Mouse (Mus musculus) CH12.LX (cell line): ENCODE data around the gene Alad. TPM values are rescaled to one million over a fixed set of nuclear protein-coding genes. Genes with fewer than 3 reads are reported as not detected.

Source experiments
- DNase-seq: peaks from one replicate; pipeline ENCODE4 v3.0.0-alpha.2; 2013; ENCODE audit errors: extremely low read depth
- H3K27ac ChIP-seq: 2 replicates; pipeline ENCODE4 v1.5.1; 2012; ENCODE audit warnings: low read depth, mild to moderate bottlenecking, control low read depth, moderate library complexity; ENCODE audit not compliant: insufficient read depth
- H3K27me3 ChIP-seq: replicated peaks from 2 replicates; pipeline ENCODE3; 2012; ENCODE audit warnings: inconsistent platforms
- H3K36me3 ChIP-seq, 2 experiments: replicated peaks in 1 of 2; 2 replicates each; pipeline versions ENCODE3 to v1.6.1; 2012; ENCODE audit warnings: inconsistent platforms in 1 of 2, low read length in 1 of 2, mild to moderate bottlenecking in 1 of 2, mixed read lengths in 1 of 2, moderate library complexity in 1 of 2; ENCODE audit not compliant: control insufficient read depth in 1 of 2, insufficient read depth in 1 of 2
- H3K4me1 ChIP-seq, 2 experiments: 2 replicates each; pipeline ENCODE4 v1.6.1; 2012; ENCODE audit warnings: inconsistent platforms in 1 of 2, moderate library complexity in 1 of 2; ENCODE audit not compliant: insufficient read depth in 2 of 2, control insufficient read depth in 1 of 2
- H3K4me2 ChIP-seq: 2 replicates; pipeline ENCODE4 v1.6.1; 2012; ENCODE audit warnings: low read depth, mild to moderate bottlenecking, control low read depth; ENCODE audit not compliant: poor library complexity, insufficient read depth, severe bottlenecking
- H3K4me3 ChIP-seq, 3 experiments: fragments of 150-350 bp in 1 of 3; sonication (generic) in 1 of 3; replicated peaks in 1 of 3; 2 replicates each; pipeline versions ENCODE3 to v1.5.1; 2011 to 2012; ENCODE audit warnings: low read depth in 2 of 3, low read length in 2 of 3, mild to moderate bottlenecking in 2 of 3, moderate library complexity in 2 of 3, control low read depth in 1 of 3, improper control_type of control experiment in 1 of 3, inconsistent platforms in 1 of 3, mixed read lengths in 1 of 3; ENCODE audit not compliant: poor library complexity in 1 of 3
- H3K79me2 ChIP-seq: replicated peaks from 2 replicates; pipeline ENCODE4 v1.6.1; 2012; ENCODE audit warnings: mild to moderate bottlenecking, moderate library complexity; ENCODE audit not compliant: control insufficient read depth, poor library complexity, insufficient read depth, severe bottlenecking; ENCODE audit errors: extremely low read depth
- H3K9ac ChIP-seq: 2 replicates; pipeline ENCODE4 v1.6.1; 2012; ENCODE audit warnings: low read depth, mild to moderate bottlenecking, control low read depth, moderate library complexity; ENCODE audit not compliant: insufficient read depth
- H3K9me3 ChIP-seq: replicated peaks from 2 replicates; pipeline ENCODE3; 2012; ENCODE audit warnings: low read length, inconsistent platforms, mixed read lengths
- BHLHE40 ChIP-seq: IDR thresholded peaks from 2 replicates; pipeline ENCODE4 v1.6.1; 2011; ENCODE audit warnings: mild to moderate bottlenecking, low read depth, low read length, improper control_type of control experiment
- CHD1 ChIP-seq: IDR thresholded peaks from 2 replicates; pipeline ENCODE4 v1.6.1; 2012; ENCODE audit warnings: low read depth, low read length, improper control_type of control experiment, inconsistent platforms
- CHD2 ChIP-seq: IDR thresholded peaks from 2 replicates; pipeline ENCODE4 v1.6.1; 2011; ENCODE audit warnings: low read length, improper control_type of control experiment
- ETS1 ChIP-seq: conservative IDR thresholded peaks from 2 replicates; pipeline ENCODE4 v1.6.1; 2012; ENCODE audit warnings: low read depth, mild to moderate bottlenecking, inconsistent platforms, low read length, improper control_type of control experiment, moderate library complexity
- GABPA ChIP-seq: IDR thresholded peaks from 2 replicates; pipeline ENCODE4 v1.6.1; 2012; ENCODE audit warnings: low read depth, low read length, improper control_type of control experiment, inconsistent platforms; ENCODE audit not compliant: insufficient replicate concordance
- HCFC1 ChIP-seq: IDR thresholded peaks from 2 replicates; pipeline ENCODE4 v1.6.1; 2012; ENCODE audit warnings: low read depth, mild to moderate bottlenecking, inconsistent platforms, low read length, improper control_type of control experiment
- IRF4 ChIP-seq: IDR thresholded peaks from 2 replicates; pipeline ENCODE4 v1.6.1; 2014; ENCODE audit warnings: low read depth, mild to moderate bottlenecking, inconsistent platforms, low read length, improper control_type of control experiment
- JUND ChIP-seq: conservative IDR thresholded peaks from 2 replicates; pipeline ENCODE4 v1.6.1; 2011; ENCODE audit warnings: low read depth, low read length, improper control_type of control experiment
- KAT2A ChIP-seq: IDR thresholded peaks from 2 replicates; pipeline ENCODE4 v1.6.1; 2012; ENCODE audit warnings: low read length, improper control_type of control experiment, inconsistent platforms; ENCODE audit not compliant: insufficient replicate concordance
- MAFK ChIP-seq: IDR thresholded peaks from 2 replicates; pipeline ENCODE4 v1.6.1; 2011; ENCODE audit warnings: low read length, improper control_type of control experiment; ENCODE audit not compliant: insufficient replicate concordance
- MAX ChIP-seq: IDR thresholded peaks from 2 replicates; pipeline ENCODE4 v1.6.1; 2011; ENCODE audit warnings: low read length, improper control_type of control experiment
- MEF2A ChIP-seq: IDR thresholded peaks from 2 replicates; pipeline ENCODE4 v1.6.1; 2014; ENCODE audit warnings: low read depth, mild to moderate bottlenecking, inconsistent platforms, low read length, improper control_type of control experiment, borderline replicate concordance
- MXI1 ChIP-seq: IDR thresholded peaks from 2 replicates; pipeline ENCODE4 v1.6.1; 2011; ENCODE audit warnings: mild to moderate bottlenecking, low read depth, low read length, improper control_type of control experiment
- NRF1 ChIP-seq: IDR thresholded peaks from 2 replicates; pipeline ENCODE4 v1.6.1; 2014; ENCODE audit warnings: low read depth, mild to moderate bottlenecking, inconsistent platforms, low read length, improper control_type of control experiment, moderate library complexity
- PAX5 ChIP-seq: IDR thresholded peaks from 2 replicates; pipeline ENCODE4 v1.6.1; 2012; ENCODE audit warnings: low read length, inconsistent platforms, mixed read lengths
- POLR2A ChIP-seq: IDR thresholded peaks from 2 replicates; pipeline ENCODE4 v1.6.1; 2011; ENCODE audit warnings: low read depth, mild to moderate bottlenecking, improper control_type of control experiment, low read length
- POLR2AphosphoS2 ChIP-seq: IDR thresholded peaks from 2 replicates; pipeline ENCODE4 v1.6.1; 2011; ENCODE audit warnings: low read depth, low read length, improper control_type of control experiment
- SIN3A ChIP-seq: IDR thresholded peaks from 2 replicates; pipeline ENCODE4 v1.6.1; 2012; ENCODE audit warnings: low read length, improper control_type of control experiment, inconsistent platforms
- SMC3 ChIP-seq: IDR thresholded peaks from 2 replicates; pipeline ENCODE4 v1.6.1; 2011; ENCODE audit warnings: low read depth, low read length, improper control_type of control experiment
- TBP ChIP-seq: conservative IDR thresholded peaks from 2 replicates; pipeline ENCODE4 v1.6.1; 2011; ENCODE audit warnings: low read depth, low read length, improper control_type of control experiment
- TCF12 ChIP-seq: IDR thresholded peaks from 2 replicates; pipeline ENCODE4 v1.6.1; 2014; ENCODE audit warnings: low read depth, mild to moderate bottlenecking, inconsistent platforms, low read length, improper control_type of control experiment
- USF1 ChIP-seq: IDR thresholded peaks from 2 replicates; pipeline ENCODE4 v1.6.1; 2014; ENCODE audit warnings: low read depth, mild to moderate bottlenecking, inconsistent platforms, low read length, improper control_type of control experiment
- ZC3H11A ChIP-seq: IDR thresholded peaks from 2 replicates; pipeline ENCODE4 v1.6.1; 2012; ENCODE audit warnings: low read depth, mild to moderate bottlenecking, inconsistent platforms, low read length, improper control_type of control experiment
- ZMIZ1 ChIP-seq: IDR thresholded peaks from 2 replicates; pipeline ENCODE4 v1.6.1; 2012; ENCODE audit warnings: low read depth, mild to moderate bottlenecking, inconsistent platforms, low read length, improper control_type of control experiment
- ZNF384 ChIP-seq: IDR thresholded peaks from 2 replicates; pipeline ENCODE4 v1.6.1; 2012; ENCODE audit warnings: low read depth, low read length, improper control_type of control experiment, inconsistent platforms
- dilution Hi-C: fragments of 300-500 bp; cut with MboI; formaldehyde crosslinking; loops from 2 replicates; pipeline ENCODE4 v1.14.3; 2020; ENCODE audit warnings: low sequenced_read_pairs; ENCODE audit not compliant: extremely low pct_unique_long_range_greater_than_20kb, extremely low pct_ligation_motif_present
- in situ Hi-C: fragments of 300-500 bp; cut with MboI; formaldehyde crosslinking; loops from 3 replicates; pipeline ENCODE4 v1.14.3; 2019; ENCODE audit warnings: low sequenced_read_pairs, low pct_ligation_motif_present, low pct_unique_long_range_greater_than_20kb, mixed read lengths
- polyA plus RNA-seq: library from polyadenylated mRNA; unstranded; fragments of >175 nt; gene quantifications from 2 replicates; pipeline ENCODE4 v1.2.1, GENCODE M21; 2012; ENCODE audit warnings: low read depth; ENCODE audit not compliant: insufficient read length
- total RNA-seq, 2 experiments: library from RNA; depleted of rRNA; stranded (reverse); fragments of 300-350 nt in 1 of 2; fragments of >200 nt in 1 of 2; gene quantifications; 2 replicates each; pipeline ENCODE4 v1.2.3; 2012 to 2014

The Alad gene
- total and polyA plus RNA-seq, 3 experiments: 35.1 to 79.0 (median 78.2) TPM

GRCm38 (mm10) chr4:62495946-62496345, 23.8 kb downstream of the Alad start:
- dilution Hi-C loops (no loop called here), in situ Hi-C loops (loop anchor here (5.0 kb wide), 1 partner anchor 39 kb away; no protein-coding TSS in a partner anchor)
- Histone ChIP-seq H3K27ac (no peak overlapping the region), H3K27me3 (no peaks in the 10 kb centered on the region), H3K9me3 (no peaks in the 10 kb centered on the region), H3K9ac (no peak overlapping the region), H3K36me3 (peaks cover 4 to 20% of the 10 kb centered on the region in 2 experiments), H3K79me2 (no peaks in the 10 kb centered on the region), H3K4me2 (no peak overlapping the region), H3K4me1 (peaks cover 2 to 6% of the 10 kb centered on the region in 2 experiments; a peak in 3 of 4 replicates), H3K4me3 (no peak overlapping the region)
- TF ChIP-seq KAT2A: no peak
- TF ChIP-seq MXI1: no peak
- TF ChIP-seq BHLHE40: no peak
- no peak for TF ChIP-seq ZC3H11A
- TF ChIP-seq CHD2: no peak
- no peak for DNase-seq

- dilution Hi-C loops (no loop called here), in situ Hi-C loops (no loop called here)
- no peak overlapping the region for H3K27ac ChIP-seq
- H3K27me3 ChIP-seq: no peaks in the 10 kb centered on the region
- H3K9me3 ChIP-seq: no peaks in the 10 kb centered on the region
- no peaks in the 10 kb centered on the region for H3K79me2 ChIP-seq
- H3K36me3 ChIP-seq: peaks cover 0 to 11% of the 10 kb centered on the region in 2 experiments
- no peak overlapping the region for H3K4me2 ChIP-seq
- H3K4me1 ChIP-seq: peaks cover 2 to 4% of the 10 kb centered on the region in 2 experiments; a peak in 3 of 4 replicates
- H3K9ac ChIP-seq: no peak overlapping the region
- no peak for DNase-seq
- no peak overlapping the region for H3K4me3 ChIP-seq
- TF ChIP-seq CHD1 (no peak), GABPA (no peak), ZMIZ1 (no peak), POLR2AphosphoS2 (no peak), PAX5 (no peak), POLR2A (no peak), ETS1 (no peak), HCFC1 (no peak), MEF2A (no peak), TBP (no peak), USF1 (no peak), MAFK (no peak), JUND (no peak), SIN3A (no peak), IRF4 (no peak), SMC3 (no peak), NRF1 (no peak), MAX (no peak), TCF12 (no peak), ZNF384 (no peak)
Measured at GRCm38 (mm10) chr4:62494230-62494629, 25.5 kb downstream of the Alad start.
